Mouse (Mus musculus) erythroblast, adult 5-6 weeks (primary cell): ENCODE measurements around the gene Ube2r2. TPM values are rescaled to one million over a fixed set of nuclear protein-coding genes. Genes with fewer than 3 reads are reported as not detected.
A peak's percentile ranks its signal among the peaks of the same experiment; 100 is the strongest.

Source experiments
- ATAC-seq: replicated peaks from 2 replicates; pipeline ENCODE4 v1.8.0; 2016; ENCODE audit warnings: moderate number of reproducible peaks, mild to moderate bottlenecking, moderate TSS enrichment, inconsistent platforms; ENCODE audit not compliant: poor library complexity, low FRiP score, severe bottlenecking
- total RNA-seq, 2 experiments: library from RNA; stranded (forward) in 1 of 2; stranded (reverse) in 1 of 2; fragments of 150-400 nt in 1 of 2; fragments of 200-764, 138-1000 nt in 1 of 2; gene quantifications; 2 replicates each; pipeline versions ENCODE4 v1.2.3 to v1.2.4; 2015 to 2017; ENCODE audit warnings: low replicate concordance in 2 of 2

The Ube2r2 gene
- total RNA-seq (2015; ENCODE audit: low replicate concordance) (229 and 299 TPM in 2 replicates), total RNA-seq (2017; ENCODE audit: low replicate concordance) (275 and 350 TPM in 2 replicates)

GRCm38 (mm10) chr4:41135711-41136453 is at the start of gene Ube2r2:
Ube2r2 (plus strand) TSS chr4:41135743.
- peak; percentile 13; the same call in 1 of the 2 replicates for ATAC-seq

DNA sequence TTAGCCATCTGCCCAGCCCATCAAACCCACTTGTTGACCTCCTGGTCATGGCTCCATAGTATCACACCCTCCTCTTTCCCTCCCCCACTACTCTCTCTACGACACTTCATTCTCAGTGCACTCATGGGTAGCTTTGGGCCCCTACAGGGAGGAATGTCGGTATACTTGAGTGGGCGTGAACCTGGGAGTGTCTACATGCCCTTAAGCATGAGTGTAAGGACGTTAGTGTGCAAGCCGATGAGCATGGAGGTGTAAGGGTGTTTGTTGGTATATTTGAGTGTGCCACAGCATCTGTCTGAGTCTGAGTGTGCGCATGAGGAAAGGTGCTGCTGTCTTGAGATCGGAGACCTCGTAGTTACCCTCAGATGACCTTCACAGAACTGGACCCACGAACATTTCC is 48.6 kb upstream of the Ube2r2 start:
- peak; percentile 60 for ATAC-seq

DNA sequence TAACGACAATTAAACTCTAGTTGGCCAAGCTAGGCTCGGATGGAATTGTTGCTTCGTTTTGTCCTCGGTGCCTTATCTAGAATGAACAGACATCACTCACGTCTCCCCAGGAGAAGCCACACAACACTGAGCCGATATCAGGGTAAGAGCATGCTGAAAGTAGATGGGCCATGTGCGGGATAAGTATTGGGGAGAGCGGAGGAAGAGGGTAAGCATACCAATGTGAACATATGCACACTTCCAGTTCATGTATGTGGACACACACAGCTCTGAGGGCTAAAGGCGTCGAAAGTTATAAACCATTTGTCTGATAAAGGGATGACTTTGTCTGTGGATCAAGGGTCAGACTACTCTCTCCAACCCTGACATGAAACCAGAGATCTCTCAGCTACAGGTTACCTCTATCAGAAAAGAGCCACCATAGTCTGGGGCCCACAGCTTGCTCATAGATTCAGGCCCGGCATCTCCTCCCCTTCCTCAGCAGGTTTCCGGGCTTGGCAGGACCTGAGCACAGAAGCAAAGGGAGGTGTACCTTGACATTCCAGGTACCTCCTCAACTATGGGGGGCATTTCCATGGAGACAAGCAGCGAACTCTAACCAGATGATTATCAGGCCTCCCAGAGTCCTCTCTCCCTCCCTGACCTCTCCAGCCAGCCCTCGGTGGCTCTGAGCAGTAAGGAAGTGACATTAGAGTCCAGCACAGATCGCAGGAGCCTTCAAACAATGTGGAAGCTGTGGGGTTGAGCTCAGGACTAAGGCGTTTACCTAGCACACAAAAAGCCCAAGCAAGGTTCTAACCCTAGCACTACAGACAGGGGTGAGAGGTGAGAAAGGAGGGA is 47.9 kb upstream of the Ube2r2 start:
- peak; percentile 81 for ATAC-seq

GRCm38 (mm10) chr4:41089189-41089588 is 46.4 kb upstream of the Ube2r2 start:
- ATAC-seq, result no peak

DNA sequence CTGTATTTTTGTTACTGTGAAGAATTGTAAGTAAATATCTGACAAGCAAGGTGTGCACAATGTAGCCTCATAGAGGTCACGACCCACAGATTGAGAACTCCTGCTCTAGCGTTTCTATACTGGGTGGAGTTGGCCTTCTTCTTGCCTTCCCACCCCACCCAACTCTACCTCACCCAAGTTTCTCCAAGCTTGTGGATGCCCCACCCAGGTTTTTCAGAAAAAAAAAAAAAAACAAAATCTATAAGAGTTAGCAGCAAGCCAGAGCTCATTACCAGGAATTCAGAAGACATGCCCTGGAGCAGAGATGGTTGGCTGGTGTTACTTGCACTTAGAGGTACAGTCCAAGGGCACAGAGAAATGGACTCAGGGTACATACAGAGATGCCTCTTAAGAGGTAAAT is 45.8 kb upstream of the Ube2r2 start:
- ATAC-seq, result peak; percentile 38; the same call in 1 of the 2 replicates

DNA sequence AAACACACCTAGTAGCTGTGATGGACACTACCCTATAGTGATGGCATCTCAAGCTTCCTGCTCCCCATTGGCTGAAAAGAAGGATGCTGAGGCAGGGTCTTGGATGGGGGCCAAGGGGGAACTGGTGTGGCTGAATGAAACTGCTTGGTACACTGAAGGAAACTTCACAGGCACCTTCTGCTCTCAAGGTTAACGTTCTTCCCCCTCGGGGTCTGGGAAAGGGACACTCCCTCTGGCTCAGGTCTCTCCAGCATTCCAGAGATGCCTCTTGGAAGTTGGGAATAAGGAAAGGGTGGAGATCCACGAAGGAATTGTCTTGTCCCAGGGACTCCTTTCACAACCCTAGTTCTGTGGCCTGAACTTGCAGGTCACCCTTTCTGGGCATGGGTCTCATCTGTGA is 44.2 kb upstream of the Ube2r2 start:
- ATAC-seq, result no peak

GRCm38 (mm10) chr4:41092958-41093357 is 42.6 kb upstream of the Ube2r2 start:
- ATAC-seq, result no peak

DNA sequence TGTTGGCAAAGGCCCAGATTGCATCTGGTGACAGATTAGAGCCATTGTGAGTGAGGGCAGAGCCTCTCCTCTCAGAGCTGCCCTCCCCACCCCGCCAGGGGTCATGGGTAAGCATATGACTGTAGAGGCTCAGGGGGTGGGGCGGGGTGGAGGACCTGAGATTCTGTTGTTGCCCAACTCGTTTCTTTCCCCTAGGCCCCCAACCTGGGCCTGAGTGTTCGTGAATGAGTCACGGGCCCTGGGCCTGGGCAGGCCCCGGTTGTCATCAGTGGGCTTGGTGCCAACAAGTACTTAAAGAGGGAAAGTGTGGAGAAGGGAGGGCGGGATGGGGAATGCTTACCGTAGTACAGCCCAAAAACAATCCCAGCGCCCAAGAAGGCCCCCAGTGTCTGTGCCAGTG is 41.2 kb upstream of the Ube2r2 start:
- ATAC-seq, result no peak

DNA sequence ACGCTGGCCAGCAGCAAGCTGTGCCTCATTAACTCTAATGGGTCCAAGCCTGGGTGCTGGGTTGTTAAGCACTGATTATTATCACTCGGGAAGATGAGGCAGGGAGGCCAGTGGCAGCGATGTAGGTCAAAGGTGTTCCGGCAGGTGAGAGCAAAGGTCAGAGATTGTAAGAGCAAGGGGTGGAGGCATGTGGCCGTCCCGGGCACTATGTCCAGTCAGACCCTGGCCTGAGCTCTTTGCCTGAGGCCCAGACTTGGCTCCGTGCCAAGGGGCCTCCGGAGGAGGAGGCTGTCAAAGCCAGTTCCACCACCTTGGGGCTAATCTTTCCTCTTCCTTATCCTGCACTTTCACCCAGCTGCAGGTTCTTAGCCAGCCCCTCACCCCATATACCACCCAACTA is 39.4 kb upstream of the Ube2r2 start:
- ATAC-seq, result no peak

- ATAC-seq, result no peak
Measured at GRCm38 (mm10) chr4:41096794-41097193, 38.7 kb upstream of the Ube2r2 start.

GRCm38 (mm10) chr4:41097381-41097780 is 38.2 kb upstream of the Ube2r2 start:
- ATAC-seq, result no peak

DNA sequence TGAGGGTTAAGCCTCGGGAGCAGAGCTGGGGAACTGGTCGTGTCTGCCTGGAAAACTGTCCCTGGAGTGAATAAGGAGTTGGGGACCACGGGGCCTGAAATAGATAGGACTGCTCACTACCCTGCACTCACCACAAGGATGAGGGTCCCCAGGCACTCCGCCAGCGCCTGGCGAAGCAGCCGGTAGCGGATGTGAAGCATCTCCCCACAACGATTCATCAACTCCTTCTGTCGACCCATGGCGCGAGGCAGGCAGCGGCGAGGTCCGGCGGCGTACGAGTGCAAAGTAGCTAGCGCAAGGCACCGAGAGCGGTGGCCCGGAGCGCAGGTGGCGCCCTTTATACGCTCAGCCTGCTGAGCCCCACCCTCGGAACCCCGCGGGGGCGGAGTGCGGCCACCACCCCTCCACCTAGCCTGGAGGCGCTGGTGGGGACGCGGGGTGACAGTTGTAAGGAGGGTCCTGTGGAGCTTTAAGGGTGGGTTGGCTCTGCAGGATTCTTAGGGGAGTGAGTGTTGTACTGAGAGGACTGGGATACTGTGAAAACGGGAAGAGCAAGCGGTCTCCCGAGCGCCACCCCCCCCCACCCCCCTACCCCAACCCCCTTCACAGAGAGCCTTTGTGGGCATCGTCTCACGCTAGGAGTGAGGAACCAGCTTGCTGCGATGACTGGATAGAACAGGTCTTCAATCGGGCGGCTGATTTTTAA is 37.5 kb upstream of the Ube2r2 start, which contains the start of gene Aqp3:
Gene Aqp3, minus strand, starts transcription at position 313 of the 706 bp plus-strand sequence.
- no peak for ATAC-seq

GRCm38 (mm10) chr4:41098577-41098951 is 37.0 kb upstream of the Ube2r2 start:
- no peak for ATAC-seq

GRCm38 (mm10) chr4:41100986-41101385 is 34.6 kb upstream of the Ube2r2 start:
- no peak for ATAC-seq

DNA sequence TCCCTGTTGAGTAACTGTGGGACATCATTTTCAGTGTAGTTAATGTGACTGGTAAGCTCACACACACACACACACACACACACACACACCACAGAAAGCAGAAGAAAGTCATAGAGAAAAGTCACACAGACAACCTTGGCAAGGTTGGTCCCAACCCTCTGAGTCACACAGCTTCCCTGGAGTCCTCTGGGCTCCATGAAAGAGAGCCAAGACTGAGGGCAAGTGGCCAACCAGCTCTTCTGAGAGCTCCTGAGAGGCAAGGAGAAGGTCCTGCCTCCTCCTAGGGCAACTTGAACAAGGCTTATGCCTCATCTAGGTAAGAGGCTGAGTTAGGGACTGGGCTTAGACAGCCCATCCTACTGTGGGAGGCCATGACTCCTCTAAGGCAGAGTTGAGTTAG is 32.6 kb upstream of the Ube2r2 start:
- ATAC-seq, result no peak

DNA sequence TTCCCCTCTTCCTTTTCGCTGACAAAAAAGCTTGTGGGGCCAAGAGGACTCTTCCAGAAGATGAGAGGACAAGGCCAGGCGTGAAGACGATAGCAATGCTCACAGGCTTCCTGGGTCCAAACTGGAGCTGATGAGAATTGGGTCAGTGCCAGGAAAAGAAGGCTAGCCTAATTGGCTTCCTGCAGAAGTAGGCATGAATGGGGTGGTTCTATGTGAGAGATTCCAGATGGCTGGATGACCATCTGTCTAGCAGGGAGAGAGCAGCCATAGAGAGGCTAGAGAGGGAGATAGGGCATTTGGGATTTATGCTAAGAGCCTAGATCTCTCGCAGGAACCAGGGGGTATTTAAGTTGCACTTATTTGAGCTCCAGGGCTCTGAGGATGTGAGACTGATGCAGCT is 28.1 kb upstream of the Ube2r2 start:
- ATAC-seq, result no peak

DNA sequence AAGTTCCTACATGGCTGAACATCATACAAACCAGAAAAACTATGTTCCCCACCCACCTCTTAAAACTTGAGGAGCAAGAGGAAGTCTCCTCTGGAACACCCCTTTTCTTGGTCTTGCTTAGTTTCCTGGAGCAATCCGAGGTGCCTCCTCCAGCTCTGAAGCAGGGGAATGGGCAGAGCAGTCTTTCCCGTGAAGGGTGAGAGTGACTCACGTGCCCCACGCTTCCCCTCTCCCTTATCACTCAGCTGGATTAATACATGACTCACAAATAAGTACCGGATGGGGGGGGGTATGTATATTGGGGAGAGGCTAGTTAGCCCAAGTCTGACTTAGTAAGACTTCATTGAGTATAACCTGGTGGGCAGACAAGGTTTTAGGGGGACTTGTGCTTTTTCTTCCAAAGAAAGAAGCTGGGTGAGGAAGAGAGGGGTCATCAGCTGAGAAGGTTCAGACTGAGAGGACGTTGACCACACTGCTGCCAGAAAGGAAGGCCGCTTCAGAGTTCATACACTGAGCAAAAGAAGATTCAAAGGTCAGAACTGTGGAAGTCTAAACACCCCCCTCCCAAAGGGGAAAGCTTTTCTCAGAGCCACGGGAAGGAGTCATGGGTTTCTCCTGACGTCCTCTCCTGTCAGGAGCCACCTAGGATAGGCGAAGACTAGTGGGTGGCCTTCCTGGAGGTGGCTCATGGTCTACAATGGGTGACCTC is 26.7 kb upstream of the Ube2r2 start:
- no peak for ATAC-seq

DNA sequence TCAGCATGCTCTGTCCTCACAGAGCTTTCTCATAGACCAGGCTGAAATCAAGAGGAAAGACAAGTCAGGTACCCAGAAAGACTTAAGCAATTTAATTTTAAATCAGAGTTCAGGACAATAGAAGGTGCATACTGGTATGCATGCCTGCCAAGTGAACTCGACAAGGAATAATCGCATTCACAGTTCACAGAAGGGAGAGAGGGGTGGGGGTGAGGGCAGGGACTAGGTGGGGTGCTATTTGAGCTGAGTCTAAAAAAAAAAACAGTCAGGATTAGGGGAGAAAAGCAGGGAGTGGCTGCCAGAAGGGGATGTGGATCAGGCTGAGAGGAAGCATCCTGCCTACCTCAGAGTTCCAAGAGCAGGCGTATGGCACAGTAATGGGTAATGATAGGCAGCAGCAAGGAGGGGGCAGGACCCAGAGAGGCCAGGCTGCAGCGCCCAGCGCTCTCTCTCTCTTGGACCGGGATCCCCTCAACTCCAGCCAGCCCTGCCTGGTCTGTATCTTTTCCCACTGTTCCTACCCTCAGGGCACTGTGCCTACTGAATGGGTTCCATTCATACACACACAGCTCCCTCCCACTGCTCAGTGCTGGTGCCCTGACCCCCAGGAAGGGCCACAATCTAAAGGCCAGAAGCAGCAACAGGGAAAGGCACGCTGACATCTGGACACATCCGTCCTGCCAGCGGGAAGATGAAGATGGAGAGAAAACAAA is 21.0 kb upstream of the Ube2r2 start:
- ATAC-seq, result no peak

DNA sequence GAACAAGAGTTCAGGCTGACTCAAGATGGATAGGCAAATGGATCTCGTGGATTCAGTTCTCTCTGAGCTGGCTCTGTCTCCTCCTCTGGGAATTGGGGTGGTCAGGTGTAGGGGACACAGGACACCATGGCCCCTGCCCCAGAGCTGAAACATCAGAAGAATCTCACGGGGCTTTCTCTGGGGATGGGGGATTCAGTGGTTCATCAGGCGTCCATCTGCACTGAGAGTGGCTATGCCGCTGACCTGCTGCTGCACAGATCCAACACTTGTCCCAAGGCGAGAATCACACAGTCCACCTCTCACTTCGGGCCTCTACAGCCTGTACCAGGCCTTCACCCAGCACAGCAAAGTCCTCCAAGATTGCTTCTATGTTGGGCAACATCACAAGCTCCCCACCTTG is 20.5 kb upstream of the Ube2r2 start:
- ATAC-seq, result no peak
